Mouse (Mus musculus): Measurements from ENCODE around the gene Vasp.

- no peak for TF ChIP-seq GATA1 (IDR thresholded peaks at IDR 0.05; ENCODE audit: borderline replicate concordance, low read length)
- TF ChIP-seq CTCF (IDR thresholded peaks at IDR 0.05; ENCODE audit: low read depth, low read length), result no peak
These were observed 62.1 kb downstream of the Vasp start for GRCm38 (mm10) chr7:19209494-19209893.

Measured in G1E (cell line).